Mouse (Mus musculus) embryonic facial prominence, embryonic 14.5 days (tissue): ENCODE data around the gene Llph. TPM values are rescaled to one million over a fixed set of nuclear protein-coding genes. Genes with fewer than 3 reads are reported as not detected.

Source experiments
- ATAC-seq: fragments of 200-750 bp; cut with Nextera tagmentation; 2 replicates; pipeline ENCODE4 v1.8.0; 2017; ENCODE audit warnings: low read depth, moderate number of reproducible peaks, moderate TSS enrichment
- DNase-seq: peaks from one replicate; pipeline ENCODE4 v3.0.0-alpha.2; 2015; ENCODE audit warnings: low spot score
- H3K27ac ChIP-seq: fragments of 300-500 bp; sonication (generic); replicated peaks from 2 replicates; pipeline ENCODE4 v1.5.1; 2014; ENCODE audit warnings: low read depth, mild to moderate bottlenecking, low read length, moderate library complexity
- H3K27me3 ChIP-seq: fragments of 300-500 bp; sonication (generic); replicated peaks from 2 replicates; pipeline ENCODE4 v1.6.1; 2014; ENCODE audit warnings: low read length; ENCODE audit not compliant: control insufficient read depth, insufficient read depth
- H3K36me3 ChIP-seq: fragments of 300-500 bp; sonication (generic); 2 replicates; pipeline ENCODE4 v1.6.1; 2014; ENCODE audit warnings: low read length, mixed read lengths; ENCODE audit not compliant: control insufficient read depth, insufficient read depth
- H3K4me1 ChIP-seq: fragments of 300-500 bp; sonication (generic); 2 replicates; pipeline ENCODE4 v1.6.1; 2014; ENCODE audit warnings: antibody characterized with exemption, low read length; ENCODE audit not compliant: control insufficient read depth, insufficient read depth
- H3K4me2 ChIP-seq: fragments of 300-500 bp; sonication (generic); 2 replicates; pipeline ENCODE4 v1.6.1; 2014; ENCODE audit warnings: low read depth, mild to moderate bottlenecking, low read length, moderate library complexity, mixed read lengths
- H3K4me3 ChIP-seq: fragments of 300-500 bp; sonication (generic); 2 replicates; pipeline ENCODE4 v1.5.1; 2014; ENCODE audit warnings: low read depth, mild to moderate bottlenecking, low read length
- H3K9ac ChIP-seq: fragments of 300-500 bp; sonication (generic); 2 replicates; pipeline ENCODE4 v1.6.1; 2014; ENCODE audit warnings: low read depth, mild to moderate bottlenecking, low read length, moderate library complexity, mixed read lengths
- H3K9me3 ChIP-seq: fragments of 300-500 bp; sonication (generic); 2 replicates; pipeline ENCODE4 v1.6.1; 2016; ENCODE audit warnings: low read length; ENCODE audit not compliant: control insufficient read depth
- WGBS: fragments of 180-500 bp; shearing (Covaris S2); extraction: QIAGEN DNeasy Blood & Tissue Kit; methylation state at CpG from one replicate; pipeline ENCODE4 v1.1.7; 2014; 5-methylcytosine and 5-hydroxymethylcytosine counted together
- polyA plus RNA-seq: library from polyadenylated mRNA; unstranded; fragments of >200 nt; fragmentation: Nextera tagmentation; extraction: Ambion mirVana; gene quantifications from 2 replicates; pipeline ENCODE4 v1.2.1, GENCODE M21; 2014

The Llph gene
- polyA plus RNA-seq, 1 experiment from 2014 or later, result 44.4 TPM

DNA sequence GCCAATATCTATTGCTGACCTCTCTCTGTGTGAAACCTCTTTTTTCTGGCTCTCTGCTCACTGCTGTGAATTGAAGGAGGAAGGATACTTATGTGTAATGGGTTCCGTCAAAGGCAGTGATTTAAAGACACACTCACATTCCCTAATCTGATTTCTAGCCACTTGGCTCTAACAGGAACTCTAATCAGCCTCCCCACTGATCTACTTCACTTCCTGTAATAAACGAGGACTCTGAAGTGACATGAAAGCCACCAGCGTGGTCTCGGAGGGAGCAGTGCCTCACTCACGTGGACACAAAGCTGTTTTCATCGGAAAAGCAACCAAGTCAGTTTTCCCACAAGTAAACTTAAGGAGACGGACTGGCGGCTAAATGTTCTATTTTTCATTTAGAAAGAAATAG lies 25.9 kb downstream of the Llph start:
- no peak overlapping the region for H3K27ac ChIP-seq

DNA sequence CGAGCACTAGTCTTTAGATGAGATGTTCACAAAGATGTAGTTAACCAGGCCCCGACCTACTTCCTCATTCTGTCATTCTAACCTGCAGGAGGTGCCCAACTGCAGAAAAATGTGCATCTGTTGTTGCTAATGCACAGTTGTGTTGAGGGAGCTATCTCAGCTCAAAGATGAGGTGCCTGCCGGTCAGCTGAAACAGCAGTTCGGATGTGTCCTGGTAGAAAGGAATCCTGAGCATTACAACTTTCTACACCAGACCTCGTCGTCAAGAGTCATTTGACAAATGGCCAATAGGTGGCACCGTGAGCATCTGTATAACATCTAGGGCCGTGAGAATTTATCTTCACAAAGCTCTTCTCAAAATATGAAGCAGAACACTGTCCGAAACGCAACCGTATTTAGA lies 30.4 kb downstream of the Llph start:
- Histone ChIP-seq H3K27me3 (no peaks in the 10 kb centered on the region), H3K9me3 (no peaks in the 10 kb centered on the region), H3K4me1 (peaks cover 11% of the 10 kb centered on the region; the same call in 1 of the 2 replicates), H3K9ac (no peak overlapping the region), H3K4me2 (peak overlapping the region; percentile 13; the same call in 1 of the 2 replicates), H3K36me3 (no peaks in the 10 kb centered on the region), H3K27ac (no peak overlapping the region), H3K4me3 (no peak overlapping the region)
- WGBS, result 18% methylated on average over 11 of the region's 11 CpGs
- DNase-seq (peak; percentile 91), ATAC-seq (no peak)

More for the DNA sequence above, 25.9 kb downstream of the Llph start:
- Histone ChIP-seq H3K4me2 (peak overlapping the region; percentile 2; the same call in 1 of the 2 replicates), H3K9me3 (no peaks in the 10 kb centered on the region), H3K4me1 (peaks cover 11% of the 10 kb centered on the region; the same call in 1 of the 2 replicates), H3K9ac (no peak overlapping the region), H3K4me3 (no peak overlapping the region), H3K27me3 (no peaks in the 10 kb centered on the region), H3K36me3 (no peaks in the 10 kb centered on the region)
- DNase-seq (no peak), ATAC-seq (no peak)
- WGBS, result 34% methylated on average over 8 of the region's 8 CpGs

DNA sequence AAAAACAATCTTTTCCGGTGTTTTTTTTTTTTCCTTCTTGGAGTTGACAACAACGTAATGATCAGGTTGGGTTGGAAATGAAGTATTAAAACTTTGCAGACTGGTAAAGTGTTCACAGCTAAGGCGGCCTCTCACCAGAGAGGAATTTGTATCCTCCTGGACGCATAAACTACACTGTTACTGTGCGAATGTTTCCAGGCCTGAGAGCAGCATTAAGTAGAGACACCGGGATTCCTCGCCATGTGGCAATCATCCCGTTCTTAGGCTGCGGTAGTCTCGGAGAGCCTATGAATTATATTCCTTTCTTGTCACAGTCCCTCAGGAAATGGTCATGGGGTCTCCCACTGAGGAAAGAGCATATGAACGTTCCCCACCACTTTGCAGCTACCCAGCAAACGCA lies 40.9 kb downstream of the Llph start:
- peaks cover 14% of the 10 kb centered on the region; the same call in 1 of the 2 replicates for H3K9me3 ChIP-seq
- 61% methylated on average over 12 of the region's 12 CpGs for WGBS
- H3K4me2 ChIP-seq, result no peak overlapping the region
- H3K4me1 ChIP-seq, result peaks cover 17% of the 10 kb centered on the region
- H3K36me3 ChIP-seq, result no peaks in the 10 kb centered on the region
- H3K27ac ChIP-seq, result 0 out of 2 replicates have a peak overlapping the region, but pooled peaks have one; percentile 55
- ATAC-seq (no peak), DNase-seq (no peak)
- no peaks in the 10 kb centered on the region for H3K27me3 ChIP-seq
- H3K9ac ChIP-seq, result no peak overlapping the region
- no peak overlapping the region for H3K4me3 ChIP-seq

DNA sequence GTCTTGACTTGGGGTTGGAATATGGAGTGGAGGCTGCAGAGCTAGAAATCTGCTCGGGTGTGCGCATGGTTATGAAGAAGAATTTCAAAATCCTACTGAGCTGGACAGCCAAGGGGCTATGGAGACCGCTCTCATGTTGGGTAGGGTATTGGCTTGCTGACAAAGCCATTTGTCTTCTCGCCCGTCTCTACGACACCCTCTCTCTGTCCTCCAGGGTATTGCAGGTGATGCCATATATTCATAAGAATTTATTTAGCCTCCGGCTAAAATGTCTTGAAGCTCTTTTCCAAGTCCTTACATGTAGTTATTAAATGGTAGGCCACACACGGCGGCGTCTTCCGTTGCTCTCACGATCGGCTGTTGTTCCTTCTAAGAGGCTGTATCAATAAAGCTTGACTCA lies 43.1 kb downstream of the Llph start:
- H3K36me3 ChIP-seq, result no peaks in the 10 kb centered on the region
- H3K4me2 ChIP-seq, result no peak overlapping the region
- WGBS, result 90% methylated on average over 13 of the region's 13 CpGs
- H3K4me3 ChIP-seq, result no peak overlapping the region
- no peaks in the 10 kb centered on the region for H3K27me3 ChIP-seq
- H3K27ac ChIP-seq, result no peak overlapping the region
- no peak overlapping the region for H3K9ac ChIP-seq
- ATAC-seq (no peak), DNase-seq (no peak)
- H3K4me1 ChIP-seq, result peaks cover 18% of the 10 kb centered on the region
- H3K9me3 ChIP-seq, result peaks cover 5% of the 10 kb centered on the region; the same call in 1 of the 2 replicates

DNA sequence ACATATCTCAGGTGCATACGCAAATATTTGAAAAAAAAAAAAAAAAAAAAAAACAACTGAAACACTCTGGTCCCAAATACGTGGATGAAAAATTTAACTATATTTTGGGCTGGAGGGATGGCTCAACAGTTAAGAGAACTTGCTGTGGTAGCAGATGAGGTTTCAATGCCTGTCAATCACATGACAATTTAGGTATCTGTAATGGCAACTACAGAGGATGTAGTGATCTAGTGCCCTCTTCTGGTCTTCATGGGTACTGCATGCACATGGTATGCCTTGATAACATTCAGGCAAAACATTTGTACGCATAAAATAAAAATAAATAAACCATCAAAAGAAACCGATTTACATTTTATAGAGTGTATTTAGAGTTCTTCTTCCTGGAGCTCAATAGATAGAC lies 43.9 kb downstream of the Llph start:
- ATAC-seq, result no peak
- no peak for DNase-seq
- Histone ChIP-seq H3K36me3 (no peaks in the 10 kb centered on the region), H3K27me3 (no peaks in the 10 kb centered on the region), H3K9me3 (0 out of 2 replicates have a peak, but pooled peaks cover 3% of the 10 kb centered on the region), H3K4me3 (no peak overlapping the region), H3K27ac (no peak overlapping the region), H3K9ac (no peak overlapping the region), H3K4me1 (peaks cover 18% of the 10 kb centered on the region), H3K4me2 (no peak overlapping the region)
- 76% methylated on average over 4 of the region's 4 CpGs for WGBS

DNA sequence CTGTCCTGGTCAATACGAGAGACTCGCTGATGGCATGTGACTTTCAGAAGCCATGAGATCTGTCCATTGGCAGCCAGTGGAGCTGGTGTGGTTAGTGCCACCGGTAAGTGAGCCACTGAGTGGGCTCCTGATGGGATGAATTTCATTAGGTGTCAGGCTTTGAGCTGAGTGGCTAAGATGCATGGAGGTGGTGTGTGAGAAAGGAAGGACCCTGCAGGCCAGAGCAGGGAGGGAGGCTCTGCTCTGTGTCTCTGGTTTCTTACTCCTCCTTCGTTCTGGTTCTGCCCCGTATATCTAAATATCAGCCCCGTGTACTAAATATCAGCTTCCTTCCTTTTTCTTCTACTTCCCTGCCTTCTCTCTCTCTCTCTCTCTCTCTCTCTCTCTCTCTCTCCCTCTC lies 44.4 kb downstream of the Llph start:
- Histone ChIP-seq H3K4me3 (no peak overlapping the region), H3K4me2 (peak overlapping the region; percentile 58; the same call in 1 of the 2 replicates), H3K36me3 (no peaks in the 10 kb centered on the region), H3K4me1 (peaks cover 18% of the 10 kb centered on the region), H3K9me3 (0 out of 2 replicates have a peak, but pooled peaks cover 3% of the 10 kb centered on the region), H3K27ac (peak overlapping the region; percentile 88; the same call in 1 of the 2 replicates), H3K9ac (peak overlapping the region; percentile 46; the same call in 1 of the 2 replicates), H3K27me3 (no peaks in the 10 kb centered on the region)
- ATAC-seq (no peak), DNase-seq (no peak)
- 59% methylated on average over 6 of the region's 6 CpGs for WGBS

DNA sequence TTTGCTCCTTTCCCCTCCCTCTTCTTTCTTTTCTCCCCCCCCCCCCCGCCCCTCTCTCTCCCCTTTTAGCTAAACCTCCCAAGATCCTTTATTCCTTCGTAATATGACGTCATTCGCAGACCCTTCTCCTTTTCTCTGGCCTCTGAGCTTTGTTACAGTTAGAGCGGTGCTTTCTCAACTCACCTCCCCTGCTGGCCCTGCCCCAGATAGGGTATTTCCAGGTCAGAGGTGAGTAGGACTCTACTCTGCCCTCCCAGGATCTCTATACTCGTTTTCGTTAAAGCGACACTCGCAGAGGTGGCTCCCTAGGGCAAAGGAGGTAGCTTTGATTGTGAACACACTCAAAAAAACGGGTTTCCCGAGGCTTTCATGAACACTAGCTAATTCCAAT lies 45.0 kb downstream of the Llph start:
- peaks cover 18% of the 10 kb centered on the region for H3K4me1 ChIP-seq
- DNase-seq, result no peak
- no peaks in the 10 kb centered on the region for H3K9me3 ChIP-seq
- H3K4me2 ChIP-seq, result peak overlapping the region; percentile 58
- 10% methylated on average over 11 of the region's 11 CpGs for WGBS
- H3K9ac ChIP-seq, result peak overlapping the region; percentile 46; the same call in 1 of the 2 replicates
- H3K4me3 ChIP-seq, result peak overlapping the region; percentile 29
- H3K27ac ChIP-seq, result peak overlapping the region; percentile 88
- peak; percentile 21; the same call in 1 of the 2 replicates for ATAC-seq
- H3K27me3 ChIP-seq, result no peaks in the 10 kb centered on the region
- no peaks in the 10 kb centered on the region for H3K36me3 ChIP-seq

DNA sequence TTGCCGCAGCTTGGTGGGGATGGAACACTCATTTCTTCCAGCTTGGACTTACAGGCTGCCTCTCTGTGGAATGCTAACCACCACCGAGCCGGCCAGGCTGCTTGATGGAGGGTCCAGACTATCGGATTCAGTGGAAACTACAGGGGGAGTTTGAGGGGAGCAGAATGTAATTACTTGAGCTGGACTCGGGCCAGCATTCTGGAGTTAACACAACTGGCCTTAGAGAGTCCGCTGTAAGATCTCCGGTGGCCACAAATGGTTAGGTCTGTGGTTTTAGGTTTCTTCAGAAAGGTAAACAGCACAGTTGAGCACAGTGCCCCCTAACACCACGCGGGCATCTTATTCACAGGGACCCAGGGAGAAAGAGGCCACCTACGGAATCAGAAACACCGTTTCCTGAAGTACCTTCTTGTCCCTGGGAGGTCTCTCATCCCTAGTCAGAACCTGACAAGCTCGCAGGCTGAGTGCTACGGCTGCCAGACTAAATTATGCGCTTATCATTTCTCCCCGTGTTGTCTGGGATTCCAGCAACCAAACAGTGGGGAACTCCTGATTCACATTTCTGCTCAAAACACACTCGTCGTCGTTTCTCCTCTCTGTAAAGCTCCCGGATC lies 45.5 kb downstream of the Llph start:
- no peaks in the 10 kb centered on the region for H3K9me3 ChIP-seq
- peak overlapping the region; percentile 88 for H3K27ac ChIP-seq
- 4% methylated on average over 19 of the region's 19 CpGs for WGBS
- H3K4me3 ChIP-seq, result peak overlapping the region; percentile 29
- peak; percentile 91 for DNase-seq
- peak overlapping the region; percentile 46 for H3K9ac ChIP-seq
- peak; percentile 86 for ATAC-seq
- no peaks in the 10 kb centered on the region for H3K27me3 ChIP-seq
- H3K4me2 ChIP-seq, result peak overlapping the region; percentile 58
- H3K4me1 ChIP-seq, result peaks cover 18% of the 10 kb centered on the region
- H3K36me3 ChIP-seq, result no peaks in the 10 kb centered on the region

DNA sequence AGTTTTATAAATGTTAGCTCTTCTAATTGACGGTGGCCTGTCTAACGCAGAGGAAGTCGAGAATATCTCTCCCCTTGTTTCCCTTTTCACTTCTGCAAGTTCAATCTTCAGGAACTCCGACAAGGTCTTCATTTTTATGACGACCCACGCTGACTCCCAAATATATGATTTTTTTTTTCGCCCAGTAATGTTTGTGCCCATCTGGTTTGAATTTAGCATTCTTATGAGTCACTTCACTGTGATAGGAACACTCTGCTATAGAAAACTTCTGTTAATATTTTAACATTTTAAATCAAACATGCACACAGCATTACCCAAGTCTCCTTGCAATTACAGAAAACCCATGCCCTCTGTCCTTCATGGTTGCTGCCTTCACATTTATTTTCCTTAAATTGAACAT lies 46.5 kb downstream of the Llph start:
- no peaks in the 10 kb centered on the region for H3K9me3 ChIP-seq
- H3K9ac ChIP-seq, result no peak overlapping the region
- 32% methylated on average over 7 of the region's 7 CpGs for WGBS
- ATAC-seq (no peak), DNase-seq (no peak)
- H3K4me1 ChIP-seq, result peaks cover 18% of the 10 kb centered on the region
- no peaks in the 10 kb centered on the region for H3K27me3 ChIP-seq
- H3K4me2 ChIP-seq, result peak overlapping the region; percentile 58; the same call in 1 of the 2 replicates
- H3K4me3 ChIP-seq, result no peak overlapping the region
- H3K36me3 ChIP-seq, result no peaks in the 10 kb centered on the region
- H3K27ac ChIP-seq, result peak overlapping the region; percentile 88
